Mouse (Mus musculus) liver, adult 2 months (tissue): ENCODE measurements at regions not wholly inside any gene's neighbourhood (a gene's known extent, or its start where the extent isn't known, plus 50 kb on each side); places are given as distances from the start of the nearest gene placed in this dataset.

Experiments used
- DNase-seq: peaks from one replicate; pipeline ENCODE4 v3.0.0-alpha.2; 2011; ENCODE audit warnings: low read depth, low spot score; ENCODE audit errors: extremely low read depth
- H3K27ac ChIP-seq: fragments of 200-500 bp; replicated peaks from 2 replicates; pipeline ENCODE4 v1.5.1; 2012; ENCODE audit warnings: low read depth, mild to moderate bottlenecking, control low read depth, inconsistent platforms, low read length; ENCODE audit not compliant: insufficient read depth
- H3K27me3 ChIP-seq: fragments of 200-500 bp; 2 replicates; pipeline ENCODE4 v1.6.1; 2012; ENCODE audit warnings: mild to moderate bottlenecking, moderate library complexity, low read length, inconsistent platforms; ENCODE audit not compliant: control insufficient read depth, insufficient read depth
- H3K36me3 ChIP-seq: fragments of 200-500 bp; 2 replicates; pipeline ENCODE4 v1.6.1; 2012; ENCODE audit warnings: low read length, inconsistent platforms; ENCODE audit not compliant: control insufficient read depth, insufficient read depth
- H3K4me1 ChIP-seq: fragments of 200-500 bp; 2 replicates; pipeline ENCODE4 v1.6.1; 2011; ENCODE audit warnings: low read length; ENCODE audit not compliant: control insufficient read depth, insufficient read depth
- H3K4me3 ChIP-seq: fragments of 200-500 bp; 2 replicates; pipeline ENCODE4 v1.5.1; 2011; ENCODE audit warnings: low read depth, mild to moderate bottlenecking, control low read depth, low read length, moderate library complexity; ENCODE audit not compliant: insufficient read depth
- H3K79me2 ChIP-seq: fragments of 200-500 bp; 2 replicates; pipeline ENCODE4 v1.6.1; 2012; ENCODE audit warnings: inconsistent platforms, mild to moderate bottlenecking, low read length, moderate library complexity; ENCODE audit not compliant: control insufficient read depth, insufficient read depth
- H3K9ac ChIP-seq: fragments of 200-500 bp; 2 replicates; pipeline ENCODE4 v1.6.1; 2012; ENCODE audit warnings: low read depth, mild to moderate bottlenecking, control low read depth, inconsistent platforms, low read length
- CTCF ChIP-seq: fragments of 200-500 bp; IDR thresholded peaks from 2 replicates; pipeline ENCODE4 v1.5.1; 2011; ENCODE audit warnings: low read depth, low read length, control low read depth
- POLR2A ChIP-seq: fragments of 200-500 bp; IDR thresholded peaks from 2 replicates; pipeline ENCODE4 v1.6.1; 2011; ENCODE audit warnings: low read length, control low read depth; ENCODE audit not compliant: insufficient read depth; ENCODE audit errors: extremely low read depth
- WGBS: fragments of 180-500 bp; shearing (Covaris S2); methylation state at CpG from one replicate; pipeline ENCODE4 v1.1.7; 2018; 5-methylcytosine and 5-hydroxymethylcytosine counted together

DNA sequence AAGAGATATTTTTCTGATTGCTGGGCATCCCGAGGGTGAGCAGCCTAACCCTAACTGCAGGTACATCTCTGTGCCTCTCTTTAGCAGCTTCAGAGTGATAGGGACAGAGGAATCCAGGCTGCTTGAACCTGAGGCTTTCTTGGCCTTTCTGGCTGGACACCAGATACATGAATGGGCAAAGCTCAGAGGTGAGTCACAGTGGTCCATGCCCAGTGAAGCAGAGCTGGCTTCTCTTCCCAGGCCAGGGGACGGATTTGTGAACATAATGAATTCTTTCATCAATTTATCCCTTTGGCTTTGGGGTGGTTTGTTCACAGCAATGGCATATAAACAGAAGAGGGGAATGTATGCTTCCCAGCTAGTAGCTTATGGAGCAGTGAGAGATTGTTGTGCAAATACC is 114.9 kb upstream of the Ngf start:
- no peaks in the 10 kb centered on the region for H3K4me1 ChIP-seq
- TF ChIP-seq CTCF (no peak), POLR2A (no peak)
- H3K27ac ChIP-seq = no peak overlapping the region
- WGBS = 81% methylated on average over 2 of the region's 2 CpGs
- H3K4me3 ChIP-seq = no peak overlapping the region
- DNase-seq = no peak
- no peak overlapping the region for H3K9ac ChIP-seq
- H3K27me3 ChIP-seq = no peaks in the 10 kb centered on the region
- H3K79me2 ChIP-seq = no peaks in the 10 kb centered on the region
- H3K36me3 ChIP-seq = no peaks in the 10 kb centered on the region

DNA sequence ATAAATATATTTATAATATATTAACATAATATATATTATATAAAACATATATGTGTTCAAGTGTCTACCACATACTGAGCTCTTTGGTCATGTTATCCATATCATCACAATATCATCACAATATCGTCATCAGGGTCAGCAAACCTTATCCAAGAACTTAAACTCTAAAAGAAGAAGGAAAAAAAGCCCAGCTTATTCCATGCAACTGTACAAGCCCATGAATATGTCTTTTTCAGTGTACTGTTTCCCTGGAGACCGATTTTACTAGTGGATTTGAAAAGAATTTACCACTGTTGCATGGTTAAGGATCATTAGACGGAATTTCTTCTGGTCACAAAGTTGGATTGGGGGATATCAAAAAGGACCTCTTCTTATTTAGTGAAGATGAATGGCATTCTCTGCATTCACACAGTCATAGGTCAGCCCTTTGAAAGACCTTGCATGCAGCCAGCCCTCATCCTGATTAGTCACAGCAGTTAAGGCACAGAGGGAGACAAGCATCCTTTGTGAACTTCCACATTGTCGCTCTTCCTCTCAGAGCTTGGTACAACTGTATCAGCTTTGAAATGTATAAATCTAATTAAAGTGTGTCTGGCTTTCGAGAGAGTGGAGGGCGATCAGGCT is 116.3 kb upstream of the Ngf start:
- no peak for TF ChIP-seq CTCF
- no peak for TF ChIP-seq POLR2A
- H3K79me2 ChIP-seq = no peaks in the 10 kb centered on the region
- DNase-seq = no peak
- H3K27ac ChIP-seq = no peak overlapping the region
- no peaks in the 10 kb centered on the region for H3K27me3 ChIP-seq
- no peaks in the 10 kb centered on the region for H3K36me3 ChIP-seq
- H3K4me1 ChIP-seq = no peaks in the 10 kb centered on the region
- no peak overlapping the region for H3K9ac ChIP-seq
- 87% methylated on average over 6 of the region's 6 CpGs for WGBS
- H3K4me3 ChIP-seq = no peak overlapping the region

DNA sequence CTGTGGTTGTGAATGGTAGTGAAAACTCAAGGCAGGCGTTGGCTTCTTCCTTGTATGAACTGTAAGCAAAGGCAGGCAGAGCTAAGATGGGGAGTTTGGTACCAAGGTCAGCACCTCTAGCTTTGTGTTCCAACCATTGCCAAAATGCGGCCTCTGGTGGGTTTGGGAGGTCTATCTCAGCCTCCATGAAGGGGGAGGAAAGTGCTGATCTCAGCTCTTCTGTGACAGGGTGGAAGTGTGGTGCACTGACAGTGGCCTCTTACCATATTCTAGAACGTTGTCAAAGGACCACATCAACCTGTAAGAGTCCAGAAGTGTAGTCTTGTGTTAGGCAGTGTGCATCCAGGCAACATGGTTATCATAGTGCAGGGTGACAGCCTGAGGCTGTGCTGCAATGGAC is 123.6 kb upstream of the Ngf start:
- H3K4me1 ChIP-seq = no peaks in the 10 kb centered on the region
- WGBS = 72% methylated on average over 3 of the region's 3 CpGs
- no peak for DNase-seq
- TF ChIP-seq POLR2A (no peak), CTCF (no peak)
- no peaks in the 10 kb centered on the region for H3K27me3 ChIP-seq
- H3K27ac ChIP-seq = no peak overlapping the region
- H3K79me2 ChIP-seq = no peaks in the 10 kb centered on the region
- H3K36me3 ChIP-seq = no peaks in the 10 kb centered on the region
- no peak overlapping the region for H3K4me3 ChIP-seq
- H3K9ac ChIP-seq = no peak overlapping the region

DNA sequence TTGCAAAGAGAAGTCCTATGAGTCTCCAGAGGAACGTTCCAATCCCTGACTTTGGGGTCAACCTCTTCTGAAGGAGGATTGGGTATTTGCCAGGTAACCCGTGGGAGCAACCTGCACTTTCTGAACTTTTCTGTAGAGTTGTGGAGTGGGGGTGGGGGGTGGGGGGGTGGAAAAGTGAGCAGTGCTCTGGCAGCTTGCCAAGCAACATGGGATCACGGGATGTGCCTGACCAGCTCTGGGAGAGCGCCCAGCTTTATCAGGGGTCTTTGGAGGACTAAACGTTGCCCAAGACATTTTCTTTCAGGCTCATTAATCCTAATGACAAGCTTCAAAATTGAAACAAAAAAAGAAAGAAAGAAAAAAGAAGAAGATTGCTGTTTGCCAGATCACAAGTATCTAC is 124.4 kb upstream of the Ngf start:
- no peaks in the 10 kb centered on the region for H3K79me2 ChIP-seq
- H3K36me3 ChIP-seq = no peaks in the 10 kb centered on the region
- H3K9ac ChIP-seq = no peak overlapping the region
- no peak overlapping the region for H3K4me3 ChIP-seq
- no peak for TF ChIP-seq CTCF
- TF ChIP-seq POLR2A = no peak
- WGBS = 71% methylated on average over 5 of the region's 5 CpGs
- no peaks in the 10 kb centered on the region for H3K27me3 ChIP-seq
- H3K27ac ChIP-seq = no peak overlapping the region
- no peak for DNase-seq
- H3K4me1 ChIP-seq = no peaks in the 10 kb centered on the region

DNA sequence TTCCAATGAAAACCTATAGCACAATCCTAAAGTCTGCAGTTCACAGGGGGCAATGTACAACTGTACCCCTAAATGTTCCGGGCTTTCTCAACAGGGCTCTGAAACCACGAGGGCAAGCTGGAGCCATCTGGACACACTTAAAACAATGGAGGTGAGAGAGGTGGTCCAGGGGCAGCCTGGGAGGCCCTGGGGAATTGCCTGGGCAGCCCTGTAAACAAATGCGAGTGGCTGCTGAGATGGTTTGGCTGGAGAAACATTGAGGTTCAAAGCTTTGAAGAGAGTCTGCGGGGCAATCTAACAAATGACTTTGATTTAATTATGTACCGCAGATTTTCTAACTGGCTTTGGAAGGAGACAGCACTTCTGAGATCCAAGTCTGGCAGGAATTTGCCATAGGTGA is 129.0 kb upstream of the Ngf start:
- no peak for TF ChIP-seq POLR2A
- no peak for TF ChIP-seq CTCF
- no peaks in the 10 kb centered on the region for H3K36me3 ChIP-seq
- H3K27ac ChIP-seq = no peak overlapping the region
- no peak overlapping the region for H3K4me3 ChIP-seq
- H3K4me1 ChIP-seq = no peaks in the 10 kb centered on the region
- no peaks in the 10 kb centered on the region for H3K79me2 ChIP-seq
- 61% methylated on average over 5 of the region's 5 CpGs for WGBS
- H3K27me3 ChIP-seq = no peaks in the 10 kb centered on the region
- no peak overlapping the region for H3K9ac ChIP-seq
- DNase-seq = no peak

DNA sequence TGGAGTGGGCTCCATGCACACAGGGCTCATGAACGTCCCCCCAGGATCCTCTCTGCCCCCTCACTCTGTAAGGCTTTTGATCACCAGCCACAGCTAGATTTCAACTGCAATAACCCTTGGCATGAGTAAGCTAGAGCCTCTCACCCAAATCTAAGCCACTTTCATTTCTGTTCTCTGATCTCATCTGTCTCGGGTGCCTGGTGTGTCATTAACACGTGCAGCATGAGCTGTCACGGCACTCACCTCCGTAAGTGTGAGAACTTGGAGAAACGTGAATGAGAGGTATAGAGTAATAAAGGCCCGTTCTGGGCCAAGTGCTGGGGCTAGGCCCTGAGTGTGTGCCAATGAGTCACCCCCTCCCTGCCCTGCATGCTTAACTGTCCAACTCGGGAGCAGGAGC is 131.8 kb upstream of the Ngf start:
- H3K79me2 ChIP-seq = no peaks in the 10 kb centered on the region
- no peak overlapping the region for H3K27ac ChIP-seq
- H3K4me3 ChIP-seq = no peak overlapping the region
- no peak overlapping the region for H3K9ac ChIP-seq
- no peaks in the 10 kb centered on the region for H3K27me3 ChIP-seq
- no peak for DNase-seq
- TF ChIP-seq CTCF = no peak
- no peak for TF ChIP-seq POLR2A
- H3K36me3 ChIP-seq = no peaks in the 10 kb centered on the region
- no peaks in the 10 kb centered on the region for H3K4me1 ChIP-seq
- 81% methylated on average over 8 of the region's 8 CpGs for WGBS
